Mouse (Mus musculus) lung, postnatal 0 days (tissue): ENCODE results near the gene Fam173b.

ENCODE experiments used
- CTCF ChIP-seq: IDR thresholded peaks from 2 replicates; pipeline ENCODE4 v1.5.1; 2016; ENCODE audit warnings: antibody characterized with exemption, mild to moderate bottlenecking
- EP300 ChIP-seq: IDR thresholded peaks from 2 replicates; pipeline ENCODE4 v1.6.1; 2016; ENCODE audit warnings: antibody characterized with exemption, mild to moderate bottlenecking, control low read depth

DNA sequence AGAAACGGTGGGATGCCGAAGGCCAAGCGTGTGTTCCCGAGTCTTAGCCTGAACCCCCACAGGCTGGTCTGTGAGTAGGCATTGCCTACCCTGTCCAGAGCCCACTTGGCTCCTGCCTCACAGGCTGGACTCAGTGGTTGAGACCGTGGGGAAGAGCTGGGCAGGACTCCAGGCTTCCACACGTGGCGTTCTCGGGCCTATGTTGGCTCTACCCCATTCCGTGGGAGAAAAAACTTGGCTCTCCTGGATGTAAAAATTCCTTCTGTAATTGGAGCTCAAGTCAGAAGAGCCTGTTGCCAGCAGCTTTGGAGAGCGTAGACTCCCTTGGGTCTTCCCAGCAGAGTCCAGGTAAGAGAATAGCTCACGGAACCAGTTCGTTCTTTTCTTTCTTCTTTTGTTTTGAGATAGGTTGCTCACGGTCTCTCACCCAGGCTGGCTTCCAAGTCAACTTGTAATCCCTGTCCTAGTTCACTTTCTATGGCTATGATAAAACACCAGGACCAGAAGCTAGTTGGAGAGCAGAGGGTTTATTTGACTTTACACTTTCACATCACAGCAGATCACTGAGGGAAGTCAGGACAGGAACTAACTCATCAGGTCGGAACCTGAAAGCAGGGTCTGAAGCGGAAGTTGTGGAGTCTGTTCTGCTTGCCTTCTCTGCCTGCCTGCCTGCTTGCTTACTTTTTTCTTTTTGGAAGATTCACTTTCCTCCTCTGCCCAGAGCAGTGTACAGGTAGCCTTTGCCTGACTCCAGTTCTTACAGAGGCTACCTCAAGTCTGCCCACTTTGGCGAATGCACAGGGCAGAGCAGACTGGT lies 29.5 kb upstream of the Fam173b start:
- TF ChIP-seq CTCF = no peak
- no peak for TF ChIP-seq EP300
